Mouse (Mus musculus) gastrocnemius, postnatal 10 days (tissue): ENCODE results near the gene Nt5dc3. TPM values are rescaled to one million over a fixed set of nuclear protein-coding genes. Genes with fewer than 3 reads are reported as not detected.

Experiments used
- DNase-seq: peaks from one replicate; pipeline ENCODE4 v3.0.0; 2021; ENCODE audit warnings: mixed read lengths
- total RNA-seq, 2 experiments: library from RNA; stranded (reverse); gene quantifications; 2 replicates each; pipeline ENCODE4 v1.2.3; 2021

Nt5dc3 gene
- total RNA-seq, 2 experiments from 2014 or later = 19.0 to 25.8 TPM

DNA sequence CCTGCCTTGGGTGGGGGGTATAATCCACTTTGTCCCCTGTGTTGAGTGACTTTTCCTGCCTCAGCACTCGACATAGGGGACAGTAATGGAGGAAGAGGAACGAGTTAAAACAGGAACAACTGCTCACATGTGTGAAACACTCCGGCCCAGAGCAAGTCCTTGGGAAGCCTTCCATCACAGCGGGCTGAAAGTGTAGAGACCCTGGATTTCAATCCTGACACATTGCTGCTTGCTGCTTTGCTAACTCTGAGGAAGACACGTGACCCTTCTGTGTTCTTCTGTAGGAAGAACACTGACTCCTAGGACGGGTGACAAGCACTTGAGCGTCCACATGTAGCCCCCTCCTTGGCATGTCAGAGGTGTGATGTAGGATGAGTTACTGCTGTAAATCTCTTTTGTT lies 36.3 kb downstream of the Nt5dc3 start:
- DNase-seq = no peak

DNA sequence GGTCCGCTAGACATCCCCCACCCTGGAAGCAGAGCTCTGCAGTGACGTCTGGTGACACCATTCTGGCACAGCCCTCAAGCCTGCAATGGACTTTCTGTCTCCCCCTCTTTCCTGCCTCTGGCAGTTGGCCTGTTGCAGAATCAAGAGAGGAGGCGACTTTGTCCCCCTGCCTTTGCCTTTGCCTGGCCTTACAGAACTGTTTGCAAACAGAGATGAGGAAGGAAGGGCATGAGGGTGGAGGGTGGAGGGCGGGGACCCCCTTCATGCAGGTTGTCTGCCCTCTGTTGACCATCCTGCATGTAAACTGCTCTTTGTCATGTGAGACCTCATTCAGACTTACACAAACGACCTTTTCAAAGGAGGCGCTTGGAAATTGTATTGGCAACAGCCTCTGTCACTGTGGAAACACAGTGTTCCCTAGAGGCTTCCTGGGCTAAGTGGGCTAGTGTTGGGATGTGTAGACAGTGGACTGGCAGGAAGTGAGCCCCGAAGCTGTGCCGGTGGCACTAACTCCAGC lies 40.9 kb downstream of the Nt5dc3 start:
- no peak for DNase-seq

DNA sequence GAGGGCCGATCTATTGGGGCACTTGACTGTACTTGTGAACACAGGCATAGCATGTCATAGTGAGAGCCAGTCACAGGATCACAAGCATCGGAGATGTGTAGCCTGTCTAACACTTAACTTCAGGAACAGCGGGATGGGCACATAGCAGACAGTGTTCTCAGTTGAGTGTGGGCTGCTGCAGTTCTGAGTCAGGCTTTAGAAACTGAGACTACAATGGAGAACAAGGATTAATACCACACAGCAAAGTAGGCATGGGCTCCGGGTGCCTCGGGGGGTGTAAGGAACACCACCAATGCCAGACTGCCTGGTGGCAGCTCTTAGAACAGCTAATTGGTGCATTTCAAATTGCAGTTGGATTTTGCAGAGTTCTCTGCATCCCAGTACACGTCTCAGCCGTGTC lies 42.2 kb downstream of the Nt5dc3 start:
- DNase-seq = no peak

DNA sequence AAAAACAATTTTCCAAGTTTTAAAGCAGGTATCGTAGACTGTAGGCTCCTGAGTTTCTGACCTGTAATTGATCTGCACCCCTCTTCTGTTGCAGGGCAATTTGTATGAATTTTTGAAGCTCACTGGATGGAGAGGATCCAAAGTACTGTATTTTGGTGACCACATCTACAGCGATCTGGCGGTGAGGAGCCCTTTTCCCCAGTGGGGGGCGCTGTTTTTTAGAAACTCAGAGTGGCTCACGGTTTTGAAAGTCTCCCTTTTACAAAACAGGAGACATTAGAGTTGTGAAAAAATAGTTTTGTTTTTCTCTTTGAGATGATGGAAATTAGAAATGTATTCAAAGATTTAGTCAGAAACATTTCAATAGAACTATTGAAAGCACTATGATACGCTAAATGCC lies 45.3 kb downstream of the Nt5dc3 start:
- DNase-seq = no peak

DNA sequence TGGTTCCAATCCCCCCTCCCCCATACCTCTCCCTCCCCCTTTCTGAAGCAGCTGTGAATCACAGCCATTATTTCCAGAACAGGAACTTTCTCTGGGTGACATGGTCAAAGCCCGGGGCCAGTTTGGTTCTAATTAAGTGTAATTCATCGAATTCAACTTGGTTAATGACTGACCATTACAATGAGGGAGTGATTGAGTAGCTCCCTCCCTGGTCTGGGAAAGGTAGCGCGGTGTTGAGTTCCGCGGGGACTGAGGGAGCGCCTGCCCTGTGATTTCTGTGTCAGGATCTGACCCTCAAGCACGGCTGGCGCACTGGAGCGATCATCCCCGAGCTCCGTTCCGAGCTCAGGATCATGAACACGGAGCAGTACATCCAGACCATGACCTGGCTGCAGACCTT lies 46.1 kb downstream of the Nt5dc3 start:
- no peak for DNase-seq

DNA sequence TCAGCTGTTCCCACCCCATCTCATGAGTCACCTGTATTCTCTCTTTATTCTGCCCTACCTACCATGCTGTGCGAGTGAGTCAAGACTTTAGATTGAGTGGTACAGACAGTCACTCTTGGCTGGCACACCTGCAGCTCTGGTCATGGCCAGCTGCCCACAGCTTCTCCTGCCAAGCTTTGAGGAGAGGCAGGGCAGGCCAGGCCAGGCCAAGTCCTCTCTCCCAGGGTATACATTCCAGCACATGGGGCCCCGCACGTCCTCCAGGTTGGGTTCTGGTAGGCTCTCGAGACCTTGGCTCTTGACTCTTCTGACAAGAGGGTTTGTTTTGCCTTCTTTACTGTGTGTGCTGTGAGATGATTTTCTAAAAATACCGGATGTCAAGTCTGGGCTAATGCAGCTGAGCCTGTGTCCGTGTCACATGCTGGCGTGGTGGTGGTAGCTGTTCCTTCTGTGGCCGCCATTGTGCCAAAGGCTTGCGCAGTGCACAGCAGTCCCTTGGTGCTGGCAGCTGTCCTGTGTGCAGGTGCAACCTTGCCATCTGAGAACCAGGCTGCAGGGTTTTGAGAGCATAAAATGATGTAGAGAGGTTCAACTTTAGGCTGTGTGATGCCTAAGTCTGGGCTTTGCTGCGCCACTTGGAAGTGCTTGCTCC lies 47.2 kb downstream of the Nt5dc3 start:
- DNase-seq = peak; percentile 68

DNA sequence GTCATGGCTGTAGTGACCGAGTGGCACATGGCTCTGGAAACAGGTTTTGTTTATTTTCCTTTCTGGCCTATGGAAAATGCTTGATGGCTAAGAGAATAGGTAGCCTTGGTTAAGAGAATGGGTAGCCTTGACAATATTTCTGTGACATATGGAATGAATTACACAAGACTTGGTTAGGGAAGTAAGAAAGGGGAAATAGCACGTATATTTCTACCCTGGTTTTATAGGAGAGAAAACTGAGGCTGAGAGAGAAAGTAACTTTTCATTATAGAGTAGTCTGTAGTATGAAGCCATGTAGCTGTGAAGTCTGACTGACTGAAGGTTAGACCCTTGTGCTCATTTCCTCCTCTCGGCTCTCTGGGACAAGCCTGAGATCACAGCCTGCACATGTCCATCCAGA lies 48.1 kb downstream of the Nt5dc3 start:
- DNase-seq = no peak

DNA sequence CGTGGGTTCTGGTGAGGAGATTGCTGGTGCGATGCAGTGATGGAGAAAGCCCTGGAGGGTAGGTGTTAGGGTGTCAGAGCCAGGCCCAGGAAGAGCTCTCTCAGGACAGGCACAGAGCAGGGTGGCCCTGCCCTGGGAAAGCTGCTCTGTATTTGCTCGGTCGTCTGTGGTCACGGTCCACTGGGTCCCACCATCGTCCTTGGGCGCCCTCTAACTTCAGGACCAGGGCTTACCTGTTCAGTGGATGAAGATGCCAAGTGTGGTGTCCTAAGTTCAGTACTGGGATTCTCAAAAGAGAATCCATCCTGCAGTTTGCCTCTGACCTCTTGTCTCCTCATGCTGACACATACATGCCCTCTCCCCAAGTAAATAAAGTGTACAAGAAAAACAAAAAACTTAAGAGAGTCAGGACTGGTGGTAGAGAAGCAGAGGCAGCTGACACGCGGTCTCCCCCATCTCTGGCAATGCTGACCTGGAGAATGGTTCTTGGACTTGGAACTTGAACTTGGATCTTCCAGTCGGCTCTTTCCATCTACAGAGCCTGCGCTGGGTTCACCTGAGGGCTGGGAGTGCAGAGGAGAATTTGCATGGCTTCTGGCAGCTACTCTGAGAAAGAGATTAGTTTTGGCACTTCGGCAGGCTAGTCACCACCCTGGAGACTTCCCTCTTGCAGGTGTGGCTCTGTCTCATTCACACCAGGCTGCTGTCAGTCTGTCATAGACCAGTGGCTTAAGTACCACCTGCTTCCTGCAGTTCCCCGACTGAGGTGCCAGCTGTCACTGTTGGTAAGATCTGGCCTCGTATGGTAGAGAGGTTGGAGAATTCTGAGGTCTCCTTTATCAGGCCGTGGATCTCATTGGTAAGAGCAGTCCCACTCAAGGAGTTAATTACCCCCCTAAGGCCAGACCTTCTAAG lies 49.7 kb downstream of the Nt5dc3 start:
- no peak for DNase-seq

DNA sequence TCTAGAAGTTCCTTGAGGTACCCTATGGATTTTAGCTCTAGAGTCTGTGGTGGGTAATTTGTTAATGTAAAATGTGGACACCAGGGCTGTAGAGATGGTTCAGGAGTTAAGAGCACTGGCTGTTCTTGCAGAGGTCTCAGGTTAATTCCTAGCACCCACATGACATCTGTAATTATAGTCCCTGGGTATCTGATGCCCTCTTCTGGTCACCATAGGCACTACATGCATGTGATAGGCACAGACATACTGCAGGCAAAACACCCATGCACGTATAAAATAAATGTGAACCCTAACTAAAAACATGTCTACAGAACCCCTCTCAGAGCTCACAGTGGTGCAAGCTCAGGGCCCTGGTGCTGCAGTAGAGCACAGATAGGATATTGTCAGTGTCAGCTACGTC lies 50.7 kb downstream of the Nt5dc3 start:
- no peak for DNase-seq

DNA sequence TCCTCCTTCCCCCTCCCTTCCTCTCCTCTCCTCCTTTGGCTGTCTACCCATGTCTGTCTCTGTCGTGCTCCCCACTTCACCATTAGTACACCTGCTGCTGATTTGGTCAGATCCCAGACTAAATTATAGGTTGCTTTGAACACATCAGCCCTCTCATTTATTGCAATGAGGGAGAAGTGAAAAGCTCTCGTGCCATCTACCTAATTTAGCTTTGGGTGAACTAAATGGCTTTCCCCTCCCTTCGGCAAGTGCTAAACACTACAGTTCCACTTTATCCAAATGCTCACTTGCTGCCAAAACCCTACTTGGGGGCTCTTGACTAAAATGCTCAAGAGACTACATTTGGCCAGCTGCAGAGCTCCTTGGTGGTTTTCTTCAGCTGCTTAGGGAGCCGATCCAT lies 58.0 kb downstream of the Nt5dc3 start:
- no peak for DNase-seq

DNA sequence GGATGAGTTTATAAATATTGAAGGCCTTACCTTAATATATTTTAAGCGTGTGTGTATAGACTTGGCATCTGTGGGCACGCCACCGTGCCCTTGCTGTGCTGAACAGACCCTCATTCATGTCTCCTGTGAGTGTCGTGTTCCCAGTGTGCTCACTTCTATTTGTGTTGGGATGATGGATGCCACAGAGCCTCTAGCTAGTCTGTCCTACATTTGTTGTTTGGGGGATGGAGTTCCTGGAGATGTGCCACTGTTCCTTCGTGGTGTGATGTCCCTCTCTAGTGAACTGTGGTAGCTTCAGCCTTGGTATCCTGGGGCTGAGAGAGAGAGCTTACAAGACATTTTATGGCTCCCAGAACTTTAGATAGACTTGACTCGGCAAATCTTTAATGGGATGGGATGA lies 60.0 kb downstream of the Nt5dc3 start:
- no peak for DNase-seq

DNA sequence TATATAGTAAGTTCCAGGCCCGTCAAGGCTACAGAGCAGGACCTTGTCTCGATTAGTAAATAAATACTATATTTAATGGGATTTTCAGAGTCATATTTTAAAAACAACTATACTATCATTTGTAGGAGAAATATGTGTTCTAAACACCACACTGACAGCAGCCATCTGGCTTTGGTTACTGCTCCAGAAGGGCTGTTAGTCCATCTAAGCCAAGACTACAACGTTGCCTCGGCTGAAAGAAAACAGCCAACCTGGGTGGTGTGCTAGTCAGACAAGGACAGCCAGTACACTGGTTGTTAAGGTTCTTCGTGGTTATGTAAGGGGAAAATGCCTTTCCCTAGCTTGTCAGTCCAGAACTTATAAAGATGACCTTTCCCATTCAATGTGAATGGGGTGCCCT lies 63.9 kb downstream of the Nt5dc3 start:
- no peak for DNase-seq

DNA sequence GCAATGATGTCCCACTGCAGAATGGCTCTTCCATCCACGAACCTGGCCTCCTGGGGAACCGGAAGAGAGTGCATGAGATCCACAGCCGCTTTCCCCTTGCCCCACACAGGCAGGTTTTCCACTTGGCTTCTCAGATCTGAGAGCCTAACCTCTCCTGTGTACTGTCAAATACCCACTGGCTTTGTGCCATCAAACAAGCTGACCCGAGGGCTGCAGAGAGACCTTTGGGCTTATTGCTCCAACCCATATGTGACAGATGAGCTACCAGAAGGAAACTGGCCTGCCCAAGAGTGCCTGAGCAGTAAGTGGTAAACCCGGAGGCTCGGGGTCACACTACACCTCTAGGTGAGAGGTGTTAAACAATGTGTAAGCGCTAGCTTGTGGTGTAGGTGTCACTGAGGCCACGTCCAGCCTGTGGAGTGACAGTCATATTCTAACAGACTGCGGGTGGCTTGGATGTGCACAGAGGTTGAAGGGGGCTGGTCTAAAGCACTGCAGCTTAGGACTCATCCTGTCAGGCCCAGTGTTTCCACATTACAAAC lies 68.2 kb downstream of the Nt5dc3 start:
- no peak for DNase-seq

DNA sequence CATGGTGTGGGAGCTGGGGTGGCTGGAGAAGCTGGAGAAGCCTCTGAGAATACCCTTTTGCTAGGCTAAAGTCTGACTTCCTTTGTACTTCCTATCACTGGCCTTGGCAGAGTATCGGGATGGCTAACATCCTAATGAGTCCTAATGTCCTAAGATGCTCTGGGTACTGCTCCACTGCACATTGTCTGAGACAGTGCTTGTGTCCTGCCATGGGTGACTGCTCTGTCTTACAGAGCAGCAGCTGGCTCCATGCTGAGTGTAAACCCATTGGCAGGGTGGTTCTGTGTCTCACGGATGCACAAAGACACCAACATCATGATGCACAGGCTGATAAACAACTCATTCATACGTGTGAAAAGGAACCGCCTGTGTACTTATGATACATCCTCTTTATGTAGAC lies 70.3 kb downstream of the Nt5dc3 start:
- no peak for DNase-seq

DNA sequence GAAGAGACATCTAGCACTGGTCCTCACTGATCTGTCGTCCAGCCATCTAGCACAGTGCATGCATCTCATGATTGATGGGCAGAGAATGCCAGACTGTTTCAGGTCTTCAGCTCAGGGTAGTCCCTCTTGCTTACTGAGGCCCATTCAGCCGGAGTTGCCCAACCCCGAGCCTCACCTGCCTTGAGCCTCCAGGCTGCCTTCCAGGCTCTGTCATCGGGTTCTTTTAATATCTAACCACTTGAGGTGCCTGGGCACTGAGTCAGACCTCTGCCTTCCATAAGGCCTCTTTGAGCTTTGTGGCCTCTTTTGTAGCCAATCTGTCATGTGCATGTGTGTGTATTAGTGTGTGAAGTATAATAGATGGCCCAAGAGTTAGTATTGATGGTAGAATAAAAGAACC lies 70.7 kb downstream of the Nt5dc3 start:
- no peak for DNase-seq

DNA sequence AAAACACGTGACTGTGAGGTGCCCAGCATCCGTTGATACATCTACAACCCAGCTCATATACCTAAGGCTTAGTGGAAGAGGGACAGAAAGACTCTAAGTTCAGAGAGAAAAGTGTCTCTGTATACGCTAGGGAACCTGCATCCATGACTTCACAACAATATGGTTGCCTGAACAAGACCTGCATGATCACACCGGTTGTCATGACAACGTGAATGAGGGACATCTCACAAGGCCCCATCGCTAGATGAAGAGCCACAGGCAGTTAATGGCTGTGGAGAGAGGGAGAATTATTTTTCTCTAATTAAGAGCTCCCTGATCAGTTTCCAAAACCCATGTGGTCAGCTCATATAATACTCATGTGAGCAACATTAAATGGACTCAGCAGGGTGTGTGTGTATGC lies 73.4 kb downstream of the Nt5dc3 start:
- DNase-seq = no peak

DNA sequence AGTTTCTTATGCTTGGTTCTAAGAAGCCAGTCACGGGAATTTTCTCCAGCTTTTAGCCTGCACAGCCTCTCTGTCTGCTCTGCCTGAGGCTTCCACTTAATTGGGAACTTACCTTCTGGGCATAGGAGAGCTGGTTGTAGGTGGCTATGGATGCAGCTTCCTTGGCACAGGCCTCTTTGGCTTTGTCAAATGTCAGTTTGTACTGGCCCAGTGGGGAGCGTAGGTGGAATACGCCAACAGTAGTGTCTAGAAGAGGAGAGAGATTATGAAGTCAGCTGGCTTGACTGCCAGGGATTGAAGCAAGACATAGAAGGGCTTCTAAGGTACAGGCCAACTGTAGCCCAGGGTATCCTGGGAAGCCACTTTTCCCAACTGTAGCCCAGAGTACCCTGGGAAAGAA lies 74.6 kb downstream of the Nt5dc3 start:
- DNase-seq = no peak

DNA sequence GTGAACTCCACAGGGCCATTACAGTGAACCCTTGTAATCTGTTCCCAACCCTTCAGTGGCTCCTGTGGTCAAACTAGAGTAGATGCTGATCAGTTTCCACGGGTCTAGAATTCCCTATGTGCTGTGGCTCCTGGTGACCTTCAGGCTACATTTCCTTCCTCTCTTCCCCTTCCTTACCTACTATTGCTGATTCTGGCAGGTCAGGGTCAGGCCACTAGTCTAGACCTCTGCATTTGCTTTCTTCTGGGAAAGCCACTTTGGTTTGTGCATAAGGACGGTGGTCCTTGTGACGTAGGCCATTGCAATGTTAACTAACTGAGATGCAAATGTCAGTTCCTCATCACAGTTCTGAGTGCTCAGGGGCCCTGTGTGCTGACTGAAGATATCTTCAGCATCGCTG lies 81.6 kb downstream of the Nt5dc3 start:
- no peak for DNase-seq

DNA sequence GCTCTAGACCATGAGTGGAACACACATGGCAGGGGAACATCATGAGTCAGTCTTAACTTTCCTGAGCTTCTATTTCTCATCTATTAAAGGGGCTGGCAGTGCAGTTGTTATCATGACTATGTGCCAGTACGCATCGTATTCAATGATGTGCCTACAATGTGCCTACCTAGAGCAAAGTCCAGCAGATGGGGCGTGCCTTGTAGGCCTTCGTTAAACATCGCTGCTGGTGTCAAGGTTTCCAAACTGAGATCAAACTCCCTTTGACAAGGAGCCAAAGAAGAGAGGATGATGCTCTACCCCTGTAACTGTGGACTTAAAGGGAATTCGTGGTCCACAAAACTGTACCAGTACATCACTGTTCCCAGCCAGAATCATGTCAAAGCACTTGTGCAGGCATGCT lies 83.7 kb downstream of the Nt5dc3 start:
- no peak for DNase-seq

DNA sequence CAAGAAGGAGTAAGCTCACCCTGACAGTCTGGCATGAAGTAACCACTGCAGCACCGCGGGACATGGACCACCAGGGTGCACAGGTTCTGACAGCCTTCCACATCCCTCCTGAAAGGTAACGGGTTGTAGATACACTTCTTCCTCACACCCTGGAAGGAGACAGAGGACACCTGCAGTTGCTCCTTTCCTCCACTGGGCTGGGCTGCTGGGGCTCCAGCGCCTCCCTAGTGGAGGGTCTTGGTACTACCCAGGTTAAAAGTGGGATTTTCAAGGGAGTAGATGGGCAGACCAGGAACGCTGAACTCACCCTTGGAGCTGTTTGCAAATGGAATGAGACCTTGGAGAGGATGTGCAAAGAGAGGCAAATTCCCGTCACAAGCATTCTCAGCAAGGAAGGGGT lies 84.6 kb downstream of the Nt5dc3 start:
- DNase-seq = no peak

DNA sequence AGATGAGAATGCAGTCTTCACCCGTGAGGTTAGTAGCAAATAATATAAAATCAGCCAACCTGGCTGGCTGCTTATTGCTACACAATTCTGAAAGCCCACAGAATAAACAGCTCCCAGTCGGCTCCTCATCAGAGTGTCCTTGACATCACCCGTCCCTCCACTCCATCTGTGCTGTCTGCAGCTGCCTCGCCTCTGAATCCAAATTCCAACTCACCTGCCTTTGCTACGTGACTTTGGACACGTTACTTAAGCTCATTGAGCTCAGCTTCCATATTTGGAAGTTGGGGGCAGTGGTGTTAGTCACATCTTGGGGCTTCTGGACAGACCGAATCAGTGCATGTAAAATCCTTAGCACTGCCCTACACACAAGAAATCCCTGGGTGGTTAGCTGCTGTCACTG lies 93.3 kb downstream of the Nt5dc3 start:
- no peak for DNase-seq

DNA sequence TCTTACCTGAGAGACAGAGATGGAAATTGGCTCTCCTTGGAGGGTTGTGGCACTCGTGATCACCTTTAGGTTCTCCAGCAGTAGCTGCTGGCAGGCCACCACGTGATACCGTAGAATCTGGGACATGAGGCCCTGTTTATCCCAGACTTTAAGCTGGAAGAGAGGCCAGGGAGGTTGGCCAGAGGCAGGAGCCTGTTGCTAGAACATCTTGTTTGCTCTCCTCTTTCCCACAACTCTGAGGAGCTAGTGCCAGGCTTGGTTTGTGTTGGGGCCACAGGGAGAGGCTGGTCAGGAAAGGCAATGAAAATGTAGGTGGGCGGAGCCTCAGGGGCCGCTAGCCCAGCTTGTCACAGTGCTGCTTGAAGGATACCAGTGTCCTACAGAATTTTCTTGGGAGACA lies 93.8 kb downstream of the Nt5dc3 start:
- DNase-seq = no peak

DNA sequence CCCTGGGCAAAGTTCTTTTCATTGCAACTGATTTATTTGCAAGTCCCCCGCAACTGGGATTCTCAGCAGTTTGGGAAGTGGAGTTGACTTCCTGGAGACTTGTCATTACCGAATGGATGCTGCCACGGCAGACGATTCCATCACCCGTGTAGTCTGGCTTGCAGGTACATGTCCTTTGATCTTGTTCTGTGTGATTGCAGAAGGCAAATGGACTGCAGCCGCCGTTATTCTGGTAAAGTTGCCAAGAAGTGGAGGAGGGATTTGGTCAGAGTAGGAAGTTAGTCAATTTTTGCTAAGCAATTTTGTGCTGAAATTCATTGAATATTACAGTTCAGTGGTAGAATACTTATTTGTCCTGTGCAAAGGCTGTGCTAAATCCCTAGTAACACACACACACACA lies 99.9 kb downstream of the Nt5dc3 start:
- no peak for DNase-seq
